Mouse (Mus musculus) 3T3-L1 (cell line): ENCODE measurements at regions not wholly inside any gene's neighbourhood (a gene's known extent, or its start where the extent isn't known, plus 50 kb on each side); places are given as distances from the start of the nearest gene placed in this dataset.
A peak's percentile ranks its signal among the peaks of the same experiment; 100 is the strongest.

ENCODE experiments used
- DNase-seq: peaks from one replicate; pipeline ENCODE4 v3.0.0-alpha.2; 2015; ENCODE audit warnings: low read depth, low spot score

DNA sequence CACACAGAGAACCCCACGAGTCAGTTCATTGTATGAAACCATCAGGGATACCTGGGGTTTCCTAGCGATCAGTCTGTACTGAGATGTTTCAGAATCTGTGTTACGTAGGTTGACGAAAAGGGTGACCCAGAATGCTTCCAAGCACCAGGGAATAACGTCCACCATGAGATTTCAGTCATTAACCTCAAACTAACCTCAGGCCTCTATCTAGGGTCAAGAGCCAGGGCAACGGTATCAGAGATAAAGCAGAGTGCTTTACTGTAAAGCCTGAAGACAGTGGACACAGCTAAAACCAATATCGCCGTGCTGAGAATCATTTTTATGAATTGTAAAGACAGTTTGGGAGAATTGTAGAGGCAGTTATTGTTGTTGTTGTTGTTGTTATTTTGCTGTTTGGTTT is 52.9 kb upstream of the Errfi1 start:
- no peak for DNase-seq

DNA sequence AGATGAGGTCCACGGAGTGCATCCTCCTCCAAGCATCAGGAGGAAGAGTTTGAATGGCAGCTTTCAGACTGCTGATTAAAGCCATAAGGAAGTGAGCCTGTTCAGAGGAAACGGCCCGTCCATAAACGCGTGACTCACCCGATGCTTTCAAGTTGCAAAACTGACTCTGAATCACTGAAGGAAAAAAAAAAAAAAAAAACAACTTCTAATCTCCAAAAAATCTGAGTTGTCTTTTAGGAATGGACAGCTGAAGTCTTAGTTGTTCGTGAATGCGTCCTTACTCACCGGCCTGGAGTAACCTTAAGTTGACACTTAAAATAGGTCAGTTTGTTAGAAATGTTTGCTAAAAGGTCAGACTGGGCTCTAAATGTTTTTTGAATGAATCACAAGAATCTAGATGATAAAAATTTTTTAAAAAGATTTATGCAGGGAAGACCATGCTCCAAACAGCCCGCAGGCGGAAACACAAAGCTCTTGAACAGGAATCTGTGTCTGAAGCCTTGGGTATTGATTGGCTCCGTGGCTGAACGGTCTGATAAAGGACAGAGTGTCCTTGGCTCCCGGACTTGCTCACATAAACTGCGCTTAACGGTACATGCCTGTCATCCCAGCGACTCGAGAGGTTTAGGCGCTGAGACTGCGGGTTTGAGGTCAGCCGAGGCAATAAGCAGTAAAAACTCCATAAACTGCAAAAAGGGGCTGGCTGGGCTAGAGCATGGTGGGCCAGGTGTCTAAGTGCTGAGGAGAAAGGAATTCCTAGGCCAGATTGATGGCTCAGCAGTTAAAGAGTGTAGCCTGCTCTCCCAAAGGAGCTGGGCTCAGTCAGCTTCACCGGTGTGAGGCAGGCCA is 53.9 kb upstream of the Errfi1 start:
- DNase-seq, result peak; percentile 96

DNA sequence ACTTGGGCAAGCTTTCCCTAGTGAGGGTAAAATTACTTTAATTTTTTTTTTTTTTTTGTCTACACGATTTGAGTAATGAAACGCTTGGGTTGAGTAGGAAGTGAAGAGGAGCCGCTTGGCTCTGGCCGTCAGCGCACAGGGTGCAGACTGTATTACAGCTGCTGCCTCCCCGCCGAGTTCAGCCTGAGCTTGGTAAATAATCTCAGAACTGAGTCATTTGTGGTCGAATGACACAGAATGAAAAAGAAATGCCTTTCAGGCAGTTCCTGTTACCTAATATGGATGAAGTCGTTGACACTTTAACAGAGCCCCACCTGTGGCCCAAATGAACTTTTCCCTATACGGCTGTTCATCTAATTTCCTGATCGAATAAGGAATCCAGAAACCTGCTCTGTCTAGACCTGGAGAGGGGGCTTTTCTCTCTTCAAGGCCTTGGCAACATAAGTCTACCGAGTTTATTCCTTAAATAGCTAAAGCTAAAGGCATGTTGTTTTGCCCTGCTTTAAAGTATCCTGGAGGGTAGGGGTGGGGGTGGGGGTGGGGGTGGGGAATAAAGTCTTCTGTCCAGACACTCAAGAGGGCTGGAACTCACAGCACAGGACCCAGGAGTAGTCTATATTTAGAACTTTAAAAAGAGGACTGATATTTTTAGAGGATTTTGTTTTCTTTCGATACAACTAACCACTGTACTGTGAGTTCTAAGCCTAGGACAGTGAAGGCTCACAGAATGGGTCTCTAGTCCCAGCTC is 54.8 kb upstream of the Errfi1 start:
- DNase-seq, result peak; percentile 95

DNA sequence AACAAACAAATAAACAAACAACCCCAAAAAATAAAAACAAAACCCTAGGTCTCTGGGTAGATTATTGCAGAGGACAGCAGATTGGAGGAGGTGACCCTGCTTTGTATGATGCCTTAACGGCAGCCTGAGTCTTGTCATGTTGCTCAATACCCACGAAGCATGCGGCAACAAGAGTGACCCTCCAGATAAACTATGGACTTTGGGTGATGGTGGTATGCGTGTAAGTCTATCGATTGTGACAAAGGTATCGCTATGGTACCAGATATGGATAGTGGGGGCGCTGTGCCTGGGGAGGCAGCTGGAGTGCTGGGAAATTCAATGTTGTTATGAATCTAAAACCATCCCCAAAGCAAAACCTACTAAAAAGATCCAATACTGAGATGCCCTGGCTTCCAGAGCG is 55.4 kb upstream of the Errfi1 start:
- no peak for DNase-seq

DNA sequence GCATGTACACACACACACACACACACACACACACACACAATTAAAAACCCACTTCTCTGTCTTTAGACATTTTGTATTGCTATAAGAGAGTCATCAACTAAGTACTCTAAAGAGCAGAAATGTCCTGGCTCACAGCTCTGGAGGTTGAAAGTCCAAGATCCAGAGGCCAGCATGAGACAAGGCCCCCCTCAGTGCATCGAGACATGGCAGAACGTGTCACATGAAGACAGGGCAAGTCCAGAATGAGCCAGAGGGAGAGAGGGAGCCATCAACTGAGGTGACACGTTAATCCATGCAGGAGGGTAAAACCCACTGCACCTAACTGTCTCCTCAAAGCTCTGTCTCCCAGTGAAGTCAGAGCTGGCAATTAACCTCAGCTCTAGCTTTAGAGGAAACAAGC is 56.7 kb upstream of the Errfi1 start:
- no peak for DNase-seq

DNA sequence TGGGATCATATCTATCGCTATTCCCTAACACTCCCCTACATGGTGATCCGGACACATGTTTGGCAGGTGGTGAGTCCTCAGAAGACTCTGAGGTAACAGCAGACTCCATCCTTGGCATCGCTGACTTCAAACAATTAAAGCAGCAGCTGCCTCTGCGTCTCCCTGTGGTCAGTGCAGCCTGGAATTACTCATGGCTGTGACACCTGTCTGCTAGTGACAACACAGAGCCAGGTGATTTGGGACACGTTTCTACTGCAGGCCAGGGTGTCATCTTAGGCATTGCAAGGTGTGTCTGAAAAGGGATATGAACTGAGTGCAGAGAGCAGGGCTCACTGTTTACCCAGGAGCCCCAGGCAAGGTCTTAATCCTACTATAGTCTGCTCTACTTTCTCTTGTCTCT is 58.8 kb upstream of the Errfi1 start:
- DNase-seq, result no peak

DNA sequence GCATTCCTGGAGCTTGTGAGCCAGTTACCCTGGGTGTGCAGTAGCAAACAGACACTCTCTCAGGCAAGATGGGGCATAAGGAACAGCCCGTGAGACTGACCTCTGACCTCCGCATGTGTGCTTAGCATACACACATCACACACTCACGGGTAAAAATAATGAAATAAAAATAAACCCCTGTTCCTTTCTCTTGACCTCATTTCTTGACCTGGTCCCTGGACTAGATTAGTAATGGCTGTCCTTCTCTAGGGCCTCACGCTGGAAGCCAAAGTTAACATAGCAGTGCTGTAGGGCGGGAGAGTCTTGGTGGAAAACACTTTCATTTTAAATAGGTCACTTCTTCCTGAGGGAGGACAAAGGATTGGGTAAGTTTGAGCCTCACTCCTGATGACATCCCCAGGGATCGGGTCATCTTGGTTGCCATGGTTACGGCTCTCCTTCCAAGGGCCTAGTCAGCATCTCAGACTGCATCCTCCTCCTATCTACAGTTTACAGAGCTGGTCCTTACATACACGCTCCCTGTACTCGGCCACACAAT is 59.4 kb upstream of the Errfi1 start:
- DNase-seq, result no peak

DNA sequence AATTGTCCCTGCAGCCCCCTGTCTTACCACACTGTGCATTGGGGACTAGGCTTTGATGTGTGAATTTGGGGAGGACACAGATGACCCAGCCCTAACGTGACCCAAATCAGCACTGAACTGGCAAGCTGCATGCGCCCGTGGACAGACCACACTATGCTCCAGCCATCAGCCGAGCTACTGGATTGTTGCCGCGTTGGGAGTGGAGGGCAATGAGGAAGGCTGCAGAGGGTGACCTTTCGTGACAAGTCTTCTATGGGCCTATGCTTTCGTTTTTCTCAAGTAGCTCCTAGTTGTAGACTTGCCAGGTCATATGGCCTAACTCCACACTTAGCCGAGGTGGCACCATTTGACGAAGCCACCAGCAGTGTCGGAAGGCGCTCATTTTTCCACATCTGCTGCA is 60.6 kb upstream of the Errfi1 start:
- DNase-seq, result no peak

DNA sequence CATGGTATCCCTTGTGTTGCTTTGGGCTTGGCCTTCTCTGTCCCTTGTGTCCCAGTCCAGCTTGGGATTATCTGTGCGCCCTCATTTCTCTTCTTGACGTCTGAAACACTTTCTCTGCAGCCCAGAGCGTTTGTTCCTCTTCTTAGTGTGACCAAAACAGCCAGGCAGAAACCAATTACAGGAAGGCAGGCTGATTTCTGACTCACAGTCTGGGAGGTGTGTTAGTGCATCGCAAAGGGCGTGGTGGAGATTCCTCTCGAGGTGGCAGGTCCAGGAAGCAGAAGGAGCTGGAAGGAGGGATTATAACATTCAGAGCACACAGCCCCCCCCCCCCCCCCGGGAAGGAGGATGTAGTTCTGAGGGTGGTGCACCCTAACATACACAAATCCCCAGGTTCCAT is 64.6 kb upstream of the Errfi1 start:
- peak; percentile 69 for DNase-seq

DNA sequence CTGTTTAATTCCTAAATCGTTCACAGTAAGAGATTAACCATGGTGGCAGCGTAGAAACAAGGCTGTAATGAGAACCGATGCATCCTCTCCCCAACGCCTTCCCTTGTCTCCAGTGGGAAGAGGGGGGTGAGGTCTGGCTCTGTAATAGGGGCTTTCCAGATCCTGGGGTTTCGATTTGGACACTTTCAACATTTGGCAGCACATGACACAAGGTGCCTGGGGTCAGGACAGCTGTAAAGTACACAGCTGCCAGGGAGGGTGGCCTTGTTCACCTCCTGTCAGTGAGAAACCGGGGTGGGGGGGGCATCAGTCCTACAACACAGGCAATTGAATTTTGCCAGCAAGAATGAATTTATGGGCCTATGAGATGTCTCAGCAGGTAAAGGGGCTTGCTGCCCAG is 66.6 kb upstream of the Errfi1 start:
- DNase-seq, result no peak

DNA sequence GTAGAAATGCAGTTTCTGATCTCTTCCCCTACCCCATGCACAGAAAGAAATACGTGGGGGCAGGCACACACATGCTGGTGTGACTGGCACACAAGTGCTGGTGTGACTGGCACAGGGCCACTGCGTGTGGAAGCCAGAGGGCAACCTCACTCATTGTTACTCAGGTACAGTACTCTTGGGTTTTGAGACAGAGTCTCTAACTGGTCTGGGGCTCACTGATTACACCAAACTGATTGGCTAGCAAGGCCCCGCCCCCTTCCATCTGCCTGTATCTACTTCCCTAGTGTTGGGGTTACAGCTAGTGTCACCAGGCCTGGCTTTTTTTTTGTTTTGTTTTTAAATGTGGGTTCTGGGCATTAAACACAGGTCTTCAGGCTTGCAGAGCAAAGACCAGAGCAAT is 67.1 kb upstream of the Errfi1 start:
- no peak for DNase-seq

DNA sequence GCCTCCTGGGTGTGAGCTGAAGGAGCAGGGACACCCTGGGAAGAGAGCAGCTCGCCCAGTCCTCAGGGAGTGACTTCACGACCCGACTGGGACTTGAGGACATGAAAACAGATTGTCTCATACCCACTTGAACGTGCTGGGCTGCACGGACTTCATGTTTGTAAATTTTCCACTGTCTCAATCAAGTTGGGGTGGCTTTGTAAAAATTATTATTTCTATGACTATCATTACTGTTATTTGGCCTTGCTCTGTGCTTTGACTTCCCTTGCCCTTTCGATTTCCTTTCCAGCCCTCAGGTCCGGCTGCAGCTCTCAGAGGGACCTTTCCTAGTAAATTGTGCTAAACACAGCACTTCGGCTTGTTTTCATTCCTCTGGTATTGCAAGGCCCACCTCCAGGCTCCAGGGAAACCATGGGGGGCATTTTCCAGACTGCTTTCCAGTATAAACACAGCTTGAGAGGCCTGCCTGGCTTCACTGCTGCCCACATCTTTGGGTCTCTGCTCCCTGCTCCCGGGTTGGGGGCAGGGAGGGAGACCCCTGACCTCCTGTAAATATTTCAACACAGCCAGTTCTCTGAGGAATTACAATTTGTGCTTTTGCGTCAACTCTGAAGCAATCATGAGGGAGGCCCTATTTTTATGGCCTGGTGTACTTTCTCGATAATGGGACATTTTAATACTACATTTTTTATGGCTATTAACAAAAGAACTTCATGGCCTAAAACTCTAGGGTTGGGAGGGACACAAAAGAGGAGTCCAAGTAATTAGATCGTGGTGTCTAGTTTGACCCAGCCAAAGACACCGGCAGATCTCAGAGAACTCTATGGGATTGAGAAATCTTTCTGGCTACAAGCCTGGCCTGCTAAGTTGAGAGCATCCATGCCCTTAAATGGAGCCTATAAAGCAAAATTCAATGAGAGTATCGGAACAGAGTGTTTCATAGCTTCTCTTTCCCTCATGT is 68.9 kb upstream of the Errfi1 start:
- DNase-seq, result peak; percentile 63

DNA sequence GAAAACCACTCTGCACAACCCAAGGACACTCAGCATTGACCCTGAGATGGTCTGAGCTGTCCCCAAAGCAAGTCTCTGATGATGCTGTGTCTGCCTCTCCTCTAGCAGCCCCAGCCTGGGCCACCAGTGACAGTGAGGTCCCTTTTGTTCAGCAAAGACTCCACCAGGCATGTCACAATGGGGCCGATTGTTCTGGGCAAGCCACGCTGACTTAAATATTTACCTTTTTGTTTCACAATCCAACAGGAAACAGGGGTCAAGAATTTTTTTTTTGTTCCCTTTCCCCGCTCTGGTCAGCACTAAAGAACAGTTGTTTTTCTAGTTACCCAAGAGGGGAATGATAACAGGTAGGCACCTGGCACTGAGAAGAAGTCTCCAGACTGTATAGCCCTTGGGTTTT is 72.4 kb upstream of the Errfi1 start:
- DNase-seq, result no peak

DNA sequence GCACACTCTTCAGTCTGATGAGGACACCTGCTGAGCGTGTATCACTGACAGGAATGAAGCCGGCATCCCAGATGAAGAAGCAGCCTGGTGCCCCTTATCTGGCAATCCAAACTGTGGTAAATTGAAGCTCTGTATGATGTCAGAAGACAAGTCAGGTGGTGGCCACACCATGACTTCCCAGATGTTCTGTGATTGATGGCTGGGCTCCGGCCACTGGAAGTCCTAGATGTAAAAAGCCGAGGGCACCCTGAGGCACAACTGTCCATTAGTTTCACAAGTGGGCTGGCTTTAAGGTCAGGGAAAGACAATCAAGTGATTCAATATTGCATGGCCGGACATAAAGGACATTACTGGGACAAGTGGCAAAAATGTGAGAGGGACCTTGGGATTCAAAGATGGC is 74.4 kb upstream of the Errfi1 start:
- no peak for DNase-seq

DNA sequence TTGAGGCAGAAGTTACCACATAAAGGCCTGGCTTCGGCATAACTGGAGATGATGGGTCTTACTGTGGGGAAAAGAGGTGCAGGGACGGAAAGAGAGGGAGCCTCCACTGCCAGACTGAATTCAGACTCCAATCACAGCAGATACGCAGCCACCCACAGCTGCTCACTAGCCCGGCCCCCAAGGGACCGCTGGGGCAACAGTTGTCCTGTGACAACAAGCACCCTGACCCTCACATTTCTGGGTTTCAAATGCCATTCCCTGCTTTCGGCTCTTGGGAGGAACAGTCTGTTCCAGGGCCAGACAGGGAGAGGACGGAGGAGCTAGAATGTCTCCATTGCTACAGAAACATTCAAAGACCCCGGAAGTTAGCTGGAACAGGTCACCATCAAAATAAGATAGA is 75.0 kb upstream of the Errfi1 start:
- no peak for DNase-seq

DNA sequence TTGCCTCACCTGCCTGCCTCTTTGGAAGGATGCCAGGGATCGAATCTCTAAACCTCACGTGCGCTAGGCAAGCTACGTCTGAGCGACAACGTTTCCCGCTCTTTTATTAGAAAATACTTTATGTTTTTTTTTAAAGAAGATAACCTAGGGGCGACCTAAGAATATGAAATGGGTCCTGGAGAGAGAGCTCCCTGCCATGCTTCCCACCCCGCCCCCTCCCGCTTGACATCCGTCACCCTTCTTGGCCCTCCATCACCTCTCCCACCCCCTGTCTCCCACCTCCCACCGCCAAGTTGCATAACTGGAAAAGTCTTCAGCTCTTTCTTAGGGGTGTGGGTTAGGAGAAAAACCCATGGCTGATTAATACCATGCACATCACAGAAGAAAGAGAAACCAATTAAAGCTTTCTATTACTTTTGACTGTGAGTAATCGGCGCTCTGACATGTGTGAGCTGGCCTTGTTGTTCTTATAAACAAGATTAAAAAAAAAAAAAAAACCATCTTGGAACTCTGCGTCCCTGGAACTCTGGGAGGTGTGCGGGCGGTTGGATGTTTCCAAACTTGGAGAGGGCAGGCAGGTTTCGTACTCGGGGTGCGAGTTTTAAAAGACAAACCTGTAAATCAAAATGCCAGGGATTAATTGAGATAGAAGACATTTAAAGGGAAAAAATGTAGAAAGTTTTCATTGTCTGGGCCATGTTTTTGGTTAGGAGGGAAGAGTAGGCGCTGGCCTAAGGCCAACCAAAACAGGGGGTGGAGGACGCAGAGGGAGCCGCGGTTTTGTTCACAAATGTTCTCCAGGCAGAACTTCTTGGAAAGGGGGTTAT is 77.8 kb upstream of the Errfi1 start:
- peak; percentile 55 for DNase-seq

DNA sequence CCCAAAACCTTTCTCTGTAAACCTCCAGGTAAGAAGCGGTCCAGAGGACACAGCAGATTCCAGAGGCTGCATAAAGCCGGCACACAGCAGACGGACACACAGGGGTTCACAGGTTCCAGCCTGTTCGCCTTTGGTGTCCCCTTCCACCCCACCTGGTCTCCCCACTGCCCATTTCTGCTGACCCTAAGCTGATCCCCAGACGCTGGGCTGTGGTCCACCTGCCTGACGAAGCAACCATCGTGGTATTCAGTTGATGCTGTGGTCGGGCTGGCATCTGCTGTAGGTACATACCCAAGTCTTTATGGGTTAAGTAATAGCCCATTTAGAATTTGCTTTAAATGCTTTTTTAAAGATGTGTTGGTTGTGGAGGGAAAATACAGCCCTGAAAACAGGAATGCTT is 78.4 kb upstream of the Errfi1 start:
- DNase-seq, result no peak

DNA sequence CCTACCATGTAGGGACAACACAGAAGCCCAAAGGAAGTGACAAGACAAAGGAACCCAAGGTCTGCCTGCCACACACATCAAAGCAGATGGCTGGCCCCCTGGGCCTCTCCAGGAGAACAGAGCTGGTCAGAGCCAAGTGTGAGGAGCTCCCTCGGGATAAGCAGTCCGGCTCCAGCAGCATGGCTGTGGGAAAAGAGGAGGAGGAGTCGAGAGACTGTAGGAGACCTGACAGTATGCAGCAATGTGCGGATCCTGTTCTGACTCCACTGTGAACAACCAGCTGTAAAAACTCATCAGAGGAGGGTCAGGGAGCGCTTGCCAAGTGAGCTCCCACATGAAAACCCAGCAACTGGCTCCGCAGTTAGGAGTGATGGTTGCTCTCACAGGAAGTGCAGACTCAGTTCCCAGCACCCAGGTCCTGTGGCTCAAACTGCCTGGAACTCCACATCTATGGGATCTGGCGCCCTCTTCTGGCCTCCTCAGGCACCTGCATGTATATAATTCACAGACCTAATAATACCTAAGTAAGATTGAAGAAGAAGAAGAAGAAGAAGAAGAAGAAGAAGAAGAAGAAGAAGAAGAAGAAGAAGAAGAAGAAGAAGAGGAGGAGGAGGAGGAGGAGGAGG is 79.3 kb upstream of the Errfi1 start:
- no peak for DNase-seq

DNA sequence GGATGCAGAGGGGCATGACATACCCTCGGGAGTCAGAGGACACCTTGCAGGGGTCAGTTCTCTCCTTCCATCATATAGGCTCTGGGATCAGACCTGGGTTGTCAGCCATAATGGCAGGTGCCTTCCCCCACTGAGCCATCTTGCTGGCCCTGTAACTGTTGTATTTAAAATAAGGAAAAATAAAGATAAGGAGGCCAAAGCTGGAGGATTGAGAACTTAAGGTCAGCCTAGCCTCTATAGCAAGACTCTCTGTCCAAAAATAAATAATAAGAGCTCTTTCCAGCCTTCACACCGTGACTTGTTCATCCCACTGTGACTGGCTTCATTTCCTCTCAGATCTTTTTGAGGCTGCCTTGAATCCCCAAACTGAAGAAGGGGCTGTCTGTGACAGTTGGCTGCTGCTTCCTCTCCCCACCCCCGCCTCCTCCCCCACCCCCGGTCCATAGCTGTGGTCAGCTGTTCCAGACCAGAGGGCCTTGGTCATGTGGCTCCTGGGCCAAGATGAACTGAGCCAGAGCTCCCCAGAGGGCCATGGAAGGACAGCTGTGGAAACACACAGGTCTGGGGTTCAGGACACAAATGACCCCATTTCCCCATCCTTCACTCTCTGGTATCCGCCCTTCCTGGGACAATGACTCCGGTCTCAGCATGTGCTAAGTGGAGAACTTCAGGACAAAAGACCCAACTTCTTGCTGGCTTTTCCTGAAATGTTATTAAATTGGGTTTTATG is 81.6 kb upstream of the Errfi1 start:
- no peak for DNase-seq

DNA sequence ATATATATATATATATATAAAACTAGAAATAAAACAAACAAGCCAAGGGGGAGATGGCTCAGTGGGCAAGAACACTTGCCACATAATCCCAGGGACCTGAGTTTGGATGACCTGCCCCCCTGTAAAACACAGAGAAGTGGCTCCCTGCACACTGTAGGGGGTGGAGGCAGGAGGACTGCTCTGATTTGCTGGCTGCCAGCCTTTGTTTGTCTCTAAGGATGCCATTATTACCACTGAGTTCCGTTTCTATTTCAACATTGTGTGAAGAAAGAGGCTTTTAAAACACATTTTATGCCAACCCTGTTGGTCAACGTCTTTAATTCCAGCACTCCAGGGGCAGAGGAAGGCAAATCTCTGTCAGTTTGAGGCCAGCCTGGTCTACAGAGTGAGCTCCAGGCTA is 82.2 kb upstream of the Errfi1 start:
- no peak for DNase-seq
